Mouse (Mus musculus) neural tube, embryonic 14.5 days (tissue): ENCODE data around the gene Rps16. TPM values are rescaled to one million over a fixed set of nuclear protein-coding genes. Genes with fewer than 3 reads are reported as not detected.
"Not testable (repeated sequence)": the region's sequence is repeated elsewhere in the genome, so short reads cannot be mapped to it uniquely, and the experiment has no call there.

ENCODE experiments used
- ATAC-seq: fragments of 200-750 bp; cut with Nextera tagmentation; 2 replicates; pipeline ENCODE4 v1.8.0; 2017; ENCODE audit warnings: low read depth, mild to moderate bottlenecking, moderate TSS enrichment, moderate library complexity
- H3K27ac ChIP-seq: fragments of 300-500 bp; sonication (generic); 2 replicates; pipeline ENCODE4 v1.5.1; 2014; ENCODE audit warnings: low read depth, mild to moderate bottlenecking, control low read depth, low read length, moderate library complexity, mixed read lengths
- H3K27me3 ChIP-seq: fragments of 300-500 bp; sonication (generic); 2 replicates; pipeline ENCODE4 v1.6.1; 2014; ENCODE audit warnings: low read length; ENCODE audit not compliant: control insufficient read depth, insufficient read depth
- H3K36me3 ChIP-seq: fragments of 300-500 bp; sonication (generic); 2 replicates; pipeline ENCODE4 v1.6.1; 2014; ENCODE audit warnings: low read length, mixed read lengths; ENCODE audit not compliant: control insufficient read depth, insufficient read depth
- H3K4me1 ChIP-seq: fragments of 300-500 bp; sonication (generic); 2 replicates; pipeline ENCODE4 v1.6.1; 2014; ENCODE audit warnings: low read length; ENCODE audit not compliant: control insufficient read depth, insufficient read depth
- H3K4me2 ChIP-seq: fragments of 300-500 bp; sonication (generic); 2 replicates; pipeline ENCODE4 v1.6.1; 2014; ENCODE audit warnings: mild to moderate bottlenecking, low read depth, low read length, control low read depth
- H3K4me3 ChIP-seq: fragments of 300-500 bp; sonication (generic); 2 replicates; pipeline ENCODE4 v1.5.1; 2014; ENCODE audit warnings: low read depth, low read length, control low read depth, mixed read lengths
- H3K9ac ChIP-seq: fragments of 300-500 bp; sonication (generic); replicated peaks from 2 replicates; pipeline ENCODE4 v1.6.1; 2014; ENCODE audit warnings: low read depth, mild to moderate bottlenecking, control low read depth, low read length, mixed read lengths
- H3K9me3 ChIP-seq: fragments of 300-500 bp; sonication (generic); 2 replicates; pipeline ENCODE4 v1.6.1; 2016; ENCODE audit warnings: low read length; ENCODE audit not compliant: control insufficient read depth
- WGBS: fragments of 180-500 bp; shearing (Covaris S2); extraction: QIAGEN DNeasy Blood & Tissue Kit; methylation state at CpG from one replicate; pipeline ENCODE4 v1.1.7; 2014; 5-methylcytosine and 5-hydroxymethylcytosine counted together
- polyA plus RNA-seq: library from polyadenylated mRNA; unstranded; fragments of >200 nt; fragmentation: Nextera tagmentation; extraction: Ambion mirVana; gene quantifications from 2 replicates; pipeline ENCODE4 v1.2.1, GENCODE M21; 2014

The Rps16 gene
- polyA plus RNA-seq, 1 experiment from 2014 or later, result 498 TPM

DNA sequence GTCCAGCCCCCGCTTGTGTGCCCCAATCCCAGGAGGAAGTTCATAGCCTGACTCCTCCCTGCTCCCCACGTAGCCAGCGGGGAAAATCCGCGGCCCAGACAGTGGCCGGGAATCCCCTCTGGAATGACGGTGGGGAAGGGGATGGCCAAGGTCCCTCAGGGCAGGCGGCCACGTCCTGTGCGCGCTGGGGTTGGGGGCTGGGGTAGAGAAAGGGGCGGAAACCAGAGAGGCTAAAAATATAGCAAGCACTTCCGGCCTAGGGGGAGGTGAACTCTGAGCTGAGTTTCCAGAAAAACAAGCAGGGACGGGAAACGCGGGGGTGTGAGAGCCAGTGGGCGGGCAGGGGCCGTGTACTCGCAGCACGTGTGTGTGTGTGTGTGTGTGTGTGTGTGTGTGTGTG lies 31.5 kb downstream of the Rps16 start:
- Histone ChIP-seq H3K27ac (peak overlapping the region; percentile 56), H3K9me3 (no peaks in the 10 kb centered on the region), H3K36me3 (peaks cover 3% of the 10 kb centered on the region; the same call in 1 of the 2 replicates), H3K4me1 (peaks cover 12% of the 10 kb centered on the region; the same call in 1 of the 2 replicates), H3K9ac (peak overlapping the region; percentile 41; the same call in 1 of the 2 replicates), H3K4me2 (peak overlapping the region; percentile 33; the same call in 1 of the 2 replicates), H3K4me3 (0 out of 2 replicates have a peak overlapping the region, but pooled peaks have one; percentile 6), H3K27me3 (no peaks in the 10 kb centered on the region)
- WGBS, result 9% methylated on average over 17 of the region's 20 CpGs
- no peak for ATAC-seq

GRCm38 (mm10) chr7:28382347-28382951 lies 32.0 kb downstream of the Rps16 start:
- H3K9ac ChIP-seq, result no peak overlapping the region
- 83% methylated on average over 11 of the region's 12 CpGs for WGBS
- peaks cover 12% of the 10 kb centered on the region; the same call in 1 of the 2 replicates for H3K4me1 ChIP-seq
- H3K27ac ChIP-seq, result no peak overlapping the region
- H3K4me3 ChIP-seq, result no peak overlapping the region
- no peaks in the 10 kb centered on the region for H3K27me3 ChIP-seq
- no peak for ATAC-seq
- H3K9me3 ChIP-seq, result no peaks in the 10 kb centered on the region
- H3K4me2 ChIP-seq, result peak overlapping the region; percentile 33; the same call in 1 of the 2 replicates
- H3K36me3 ChIP-seq, result peaks cover 3% of the 10 kb centered on the region; the same call in 1 of the 2 replicates

DNA sequence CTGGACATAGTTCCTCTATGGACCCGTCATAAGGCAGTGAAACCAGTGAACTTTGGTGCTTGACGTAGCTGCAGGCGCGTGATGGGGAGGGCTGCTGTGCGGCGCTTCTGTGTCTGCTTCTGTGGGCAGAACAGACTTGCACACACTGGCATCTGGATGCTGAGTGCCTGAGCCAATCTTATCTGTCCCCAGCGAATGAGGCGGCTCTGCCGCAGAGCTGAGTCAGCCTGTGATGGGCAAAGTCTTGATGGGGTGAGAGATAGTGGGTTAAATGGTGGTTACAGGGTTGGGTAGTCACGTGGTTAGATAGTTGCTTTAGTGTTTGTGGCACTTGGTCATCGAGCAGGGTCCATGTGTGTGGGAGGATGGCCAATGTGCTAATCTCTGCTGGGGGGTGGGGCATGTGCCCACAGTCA lies 32.5 kb downstream of the Rps16 start:
- no peak for ATAC-seq
- Histone ChIP-seq H3K36me3 (peaks cover 3% of the 10 kb centered on the region; the same call in 1 of the 2 replicates), H3K9ac (no peak overlapping the region), H3K4me1 (peaks cover 12% of the 10 kb centered on the region; the same call in 1 of the 2 replicates), H3K9me3 (no peaks in the 10 kb centered on the region), H3K27me3 (no peaks in the 10 kb centered on the region), H3K27ac (no peak overlapping the region), H3K4me3 (no peak overlapping the region), H3K4me2 (no peak overlapping the region)
- WGBS, result 73% methylated on average over 11 of the region's 11 CpGs

DNA sequence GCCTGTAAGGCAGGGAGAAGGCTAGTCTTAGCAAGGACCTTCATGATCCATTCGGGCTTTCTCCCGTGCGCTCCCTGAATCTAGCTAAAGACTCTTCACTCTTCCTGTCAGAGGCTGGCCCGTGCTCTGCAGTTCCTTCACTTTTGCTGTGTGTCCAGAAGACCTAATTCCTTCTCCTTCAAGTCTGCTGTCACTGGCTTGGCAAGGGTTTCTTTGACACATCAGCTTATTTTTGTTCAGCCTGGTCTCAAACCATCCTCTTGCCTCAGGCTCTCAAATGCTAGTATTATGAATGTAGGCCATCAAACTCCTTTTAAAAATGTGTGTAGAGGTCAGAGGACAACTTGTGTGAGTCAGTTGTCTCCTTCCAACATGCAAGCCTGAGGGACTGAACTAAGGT lies 33.2 kb downstream of the Rps16 start:
- no peak for ATAC-seq
- Histone ChIP-seq H3K4me3 (no peak overlapping the region), H3K27ac (no peak overlapping the region), H3K9me3 (no peaks in the 10 kb centered on the region), H3K36me3 (peaks cover 4% of the 10 kb centered on the region; the same call in 1 of the 2 replicates), H3K4me1 (peaks cover 12% of the 10 kb centered on the region; the same call in 1 of the 2 replicates), H3K27me3 (no peaks in the 10 kb centered on the region), H3K4me2 (no peak overlapping the region), H3K9ac (no peak overlapping the region)
- 87% methylated on average over 4 of the region's 4 CpGs for WGBS

- no peak overlapping the region for H3K27ac ChIP-seq
- no peaks in the 10 kb centered on the region for H3K9me3 ChIP-seq
- no peak overlapping the region for H3K4me3 ChIP-seq
- H3K4me2 ChIP-seq, result no peak overlapping the region
- ATAC-seq, result no peak
- WGBS, result 89% methylated on average over 6 of the region's 6 CpGs
- no peak overlapping the region for H3K9ac ChIP-seq
- peaks cover 11% of the 10 kb centered on the region; the same call in 1 of the 2 replicates for H3K4me1 ChIP-seq
- H3K27me3 ChIP-seq, result no peaks in the 10 kb centered on the region
- H3K36me3 ChIP-seq, result peaks cover 10% of the 10 kb centered on the region; the same call in 1 of the 2 replicates
These were observed 33.7 kb downstream of the Rps16 start for GRCm38 (mm10) chr7:28384162-28384561.

DNA sequence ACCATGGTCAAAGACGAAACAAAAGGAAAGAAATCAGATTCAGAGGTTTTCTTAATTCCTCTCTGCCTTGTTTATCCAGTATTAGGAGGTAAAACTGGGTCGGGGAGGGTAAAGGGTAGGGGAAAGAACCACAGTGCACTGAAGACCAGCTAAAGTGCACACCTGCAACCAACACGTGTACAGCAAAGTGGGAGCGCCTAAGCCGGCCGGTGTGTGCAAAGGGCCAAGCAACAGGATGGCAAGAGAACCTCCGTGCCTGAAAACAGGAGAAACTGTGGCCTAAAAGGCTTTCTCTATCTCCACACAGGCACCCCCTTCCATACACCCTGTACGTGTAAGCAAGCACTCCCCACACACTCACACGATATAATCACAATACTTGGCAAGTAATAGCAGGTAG lies 34.7 kb downstream of the Rps16 start:
- no peaks in the 10 kb centered on the region for H3K9me3 ChIP-seq
- 89% methylated on average over 9 of the region's 9 CpGs for WGBS
- ATAC-seq, result no peak
- no peak overlapping the region for H3K4me2 ChIP-seq
- H3K36me3 ChIP-seq, result peaks cover 16% of the 10 kb centered on the region
- H3K9ac ChIP-seq, result no peak overlapping the region
- no peaks in the 10 kb centered on the region for H3K27me3 ChIP-seq
- H3K4me1 ChIP-seq, result peaks cover 9% of the 10 kb centered on the region; the same call in 1 of the 2 replicates
- no peak overlapping the region for H3K4me3 ChIP-seq
- no peak overlapping the region for H3K27ac ChIP-seq

GRCm38 (mm10) chr7:28386007-28386406 lies 35.6 kb downstream of the Rps16 start:
- ATAC-seq, result no peak
- H3K27me3 ChIP-seq, result no peaks in the 10 kb centered on the region
- no peak overlapping the region for H3K9ac ChIP-seq
- 87% methylated on average over 7 of the region's 7 CpGs for WGBS
- H3K4me3 ChIP-seq, result no peak overlapping the region
- no peaks in the 10 kb centered on the region for H3K9me3 ChIP-seq
- peaks cover 6% of the 10 kb centered on the region; the same call in 1 of the 2 replicates for H3K4me1 ChIP-seq
- no peak overlapping the region for H3K4me2 ChIP-seq
- H3K36me3 ChIP-seq, result peaks cover 22% of the 10 kb centered on the region
- no peak overlapping the region; the same call in 1 of the 2 replicates for H3K27ac ChIP-seq

- Histone ChIP-seq H3K9me3 (no peaks in the 10 kb centered on the region), H3K36me3 (peaks cover 22% of the 10 kb centered on the region), H3K27me3 (no peaks in the 10 kb centered on the region), H3K4me2 (no peak overlapping the region), H3K9ac (no peak overlapping the region), H3K4me3 (no peak overlapping the region), H3K4me1 (peaks cover 2% of the 10 kb centered on the region), H3K27ac (no peak overlapping the region; the same call in 1 of the 2 replicates)
- 16% methylated on average over 4 of the region's 4 CpGs for WGBS
- peak; percentile 55; the same call in 1 of the 2 replicates for ATAC-seq
These were observed 36.0 kb downstream of the Rps16 start for GRCm38 (mm10) chr7:28386462-28386861.

DNA sequence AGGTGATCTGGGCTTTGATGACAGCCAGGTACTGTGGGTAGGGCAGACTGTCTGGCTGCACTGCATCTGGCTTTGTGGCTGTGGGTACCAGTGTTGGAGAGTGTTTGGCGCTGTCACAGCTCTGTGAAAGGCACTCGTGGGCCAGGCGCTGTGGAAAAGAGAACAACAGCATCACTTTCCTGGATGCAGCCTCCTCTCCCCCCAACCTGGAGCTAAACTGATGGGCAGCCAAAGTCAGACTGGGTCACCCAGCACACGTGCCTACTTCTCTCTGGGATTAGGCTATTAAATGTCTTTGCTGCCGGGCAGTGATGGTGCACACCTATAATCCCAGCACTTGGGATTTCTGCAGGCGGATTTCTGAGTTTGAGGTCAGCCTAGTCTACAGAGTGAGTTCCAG lies 36.4 kb downstream of the Rps16 start:
- H3K9ac ChIP-seq, H3K27ac ChIP-seq, H3K9me3 ChIP-seq, H3K4me3 ChIP-seq, H3K4me2 ChIP-seq, H3K27me3 ChIP-seq, H3K4me1 ChIP-seq: not testable (repeated sequence)
- peaks cover 22% of the 10 kb centered on the region for H3K36me3 ChIP-seq
- WGBS, result 80% methylated on average over 6 of the region's 6 CpGs
- 0 out of 2 replicates have a peak, but pooled peaks have one; percentile 18 for ATAC-seq
